Mouse (Mus musculus) intestine, embryonic 15.5 days (tissue): ENCODE results near the gene Sit1. TPM values are rescaled to one million over a fixed set of nuclear protein-coding genes. Genes with fewer than 3 reads are reported as not detected.

ENCODE experiments used
- ATAC-seq: fragments of 200-750 bp; cut with Nextera tagmentation; 2 replicates; pipeline ENCODE4 v1.8.0; 2017; ENCODE audit warnings: moderate TSS enrichment, moderate library complexity
- H3K27ac ChIP-seq: fragments of 300-500 bp; sonication (generic); 2 replicates; pipeline ENCODE4 v1.5.1; 2015; ENCODE audit warnings: mild to moderate bottlenecking, inconsistent platforms
- H3K27me3 ChIP-seq: fragments of 300-500 bp; sonication (generic); replicated peaks from 2 replicates; pipeline ENCODE4 v1.6.1; 2015; ENCODE audit warnings: inconsistent platforms
- H3K36me3 ChIP-seq: fragments of 300-500 bp; sonication (generic); 2 replicates; pipeline ENCODE4 v1.6.1; 2015; ENCODE audit warnings: inconsistent platforms
- H3K4me1 ChIP-seq: fragments of 300-500 bp; sonication (generic); replicated peaks from 2 replicates; pipeline ENCODE4 v1.6.1; 2015; ENCODE audit warnings: inconsistent platforms
- H3K4me2 ChIP-seq: fragments of 300-500 bp; sonication (generic); replicated peaks from 2 replicates; pipeline ENCODE4 v1.6.1; 2015; ENCODE audit warnings: mild to moderate bottlenecking, inconsistent platforms
- H3K4me3 ChIP-seq: fragments of 300-500 bp; sonication (generic); replicated peaks from 2 replicates; pipeline ENCODE4 v1.5.1; 2015; ENCODE audit warnings: inconsistent platforms
- H3K9ac ChIP-seq: fragments of 300-500 bp; sonication (generic); 2 replicates; pipeline ENCODE4 v1.6.1; 2015; ENCODE audit warnings: inconsistent platforms
- H3K9me3 ChIP-seq: fragments of 300-500 bp; sonication (generic); 2 replicates; pipeline ENCODE4 v1.6.1; 2016; ENCODE audit warnings: inconsistent platforms
- WGBS: fragments of 180-500 bp; shearing (Covaris S2); methylation state at CpG from one replicate; pipeline ENCODE4 v1.1.7; 2015; 5-methylcytosine and 5-hydroxymethylcytosine counted together
- polyA plus RNA-seq: library from polyadenylated mRNA; unstranded; fragments of >200 nt; fragmentation: Nextera tagmentation; extraction: Ambion mirVana; gene quantifications from 2 replicates; pipeline ENCODE4 v1.2.1, GENCODE M21; 2015

Sit1 gene
- not detected in 2 replicates for polyA plus RNA-seq

GRCm38 (mm10) chr4:43483535-43484091 lies at the start of gene Sit1:
Sit1 (minus strand) TSS chr4:43483734.
- Histone ChIP-seq H3K27ac (no peak within 1 kb of the TSS), H3K9ac (no peak within 1 kb of the TSS), H3K27me3 (no peaks in the 10 kb centered on the region), H3K4me3 (no peak within 1 kb of the TSS), H3K36me3 (no peaks in the 10 kb centered on the region), H3K4me1 (no peaks in the 10 kb centered on the region), H3K4me2 (no peak within 1 kb of the TSS), H3K9me3 (no peaks in the 10 kb centered on the region)
- ATAC-seq = no peak
- WGBS = 63% methylated on average over 12 of the region's 12 CpGs

DNA sequence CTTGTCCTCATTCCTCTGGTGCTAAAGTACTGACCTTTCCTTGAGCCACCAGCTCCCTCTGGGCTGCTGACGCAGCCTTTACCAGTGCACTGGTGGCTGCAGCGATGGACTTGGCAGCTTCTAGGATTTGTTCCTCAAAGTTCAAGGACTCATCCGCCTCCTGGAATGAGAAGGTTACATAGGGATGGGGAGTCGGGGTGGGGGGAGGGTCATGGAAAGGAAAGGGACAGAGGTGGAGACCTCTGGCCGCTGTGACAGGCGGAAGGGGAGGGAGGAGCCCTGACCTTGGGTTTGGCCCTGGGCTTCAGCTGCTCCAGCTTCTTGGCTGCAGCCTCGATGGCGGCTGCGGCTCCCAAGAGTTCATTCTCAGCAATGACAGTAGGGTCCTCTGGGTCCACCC lies 49.7 kb upstream of the Sit1 start:
- no peak overlapping the region for H3K27ac ChIP-seq
- H3K36me3 ChIP-seq = peaks cover 61% of the 10 kb centered on the region
- no peak overlapping the region for H3K4me2 ChIP-seq
- 84% methylated on average over 9 of the region's 9 CpGs for WGBS
- no peak overlapping the region for H3K9ac ChIP-seq
- no peaks in the 10 kb centered on the region for H3K4me1 ChIP-seq
- H3K4me3 ChIP-seq = no peak overlapping the region
- H3K9me3 ChIP-seq = no peaks in the 10 kb centered on the region
- H3K27me3 ChIP-seq = no peaks in the 10 kb centered on the region
- ATAC-seq = no peak

DNA sequence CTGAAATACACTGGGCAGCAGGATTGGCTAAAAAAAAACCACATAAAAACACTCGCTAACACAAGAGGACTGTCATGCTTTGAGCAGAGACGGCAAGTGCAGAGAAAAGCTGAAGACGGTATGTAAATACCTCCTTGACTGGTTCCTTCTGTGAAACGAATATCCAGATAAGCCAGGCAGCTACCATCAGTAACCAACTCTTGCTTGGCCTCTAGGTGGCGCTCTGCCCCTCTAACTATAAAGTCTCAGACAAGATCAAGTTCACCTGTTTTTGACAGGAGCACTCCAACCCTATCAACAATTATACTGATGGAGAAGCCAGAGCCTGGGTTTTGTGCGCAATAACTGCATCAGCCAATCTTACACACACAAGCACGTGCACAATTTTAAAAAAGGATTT lies 47.0 kb upstream of the Sit1 start:
- 17% methylated on average over 7 of the region's 7 CpGs for WGBS

GRCm38 (mm10) chr4:43530081-43530501 lies 46.6 kb upstream of the Sit1 start:
- 51% methylated on average over 8 of the region's 8 CpGs for WGBS
- no peak overlapping the region for H3K4me3 ChIP-seq
- no peak overlapping the region for H3K9ac ChIP-seq
- H3K36me3 ChIP-seq = peaks cover 36% of the 10 kb centered on the region
- H3K9me3 ChIP-seq = 0 out of 2 replicates have a peak, but pooled peaks cover 3% of the 10 kb centered on the region
- H3K4me1 ChIP-seq = no peaks in the 10 kb centered on the region
- ATAC-seq = no peak
- H3K4me2 ChIP-seq = no peak overlapping the region
- H3K27me3 ChIP-seq = no peaks in the 10 kb centered on the region
- H3K27ac ChIP-seq = 0 out of 2 replicates have a peak overlapping the region, but pooled peaks have one; percentile 27

More for the DNA sequence above, 47.0 kb upstream of the Sit1 start:
- ATAC-seq = peak; percentile 48; the same call in 1 of the 2 replicates
- no peaks in the 10 kb centered on the region for H3K27me3 ChIP-seq
- 0 out of 2 replicates have a peak, but pooled peaks cover 3% of the 10 kb centered on the region for H3K9me3 ChIP-seq
- no peak overlapping the region for H3K9ac ChIP-seq
- no peak overlapping the region for H3K4me3 ChIP-seq
- peaks cover 41% of the 10 kb centered on the region for H3K36me3 ChIP-seq
- no peak overlapping the region for H3K4me2 ChIP-seq
- H3K4me1 ChIP-seq = no peaks in the 10 kb centered on the region
- no peak overlapping the region for H3K27ac ChIP-seq

- Histone ChIP-seq H3K4me2 (no peak overlapping the region), H3K36me3 (peaks cover 26% of the 10 kb centered on the region), H3K27ac (no peak overlapping the region), H3K27me3 (no peaks in the 10 kb centered on the region; the same call in 1 of the 2 replicates), H3K4me1 (peaks cover 6% of the 10 kb centered on the region; the same call in 1 of the 2 replicates), H3K9ac (no peak overlapping the region), H3K9me3 (0 out of 2 replicates have a peak, but pooled peaks cover 3% of the 10 kb centered on the region), H3K4me3 (no peak overlapping the region)
- 80% methylated on average over 9 of the region's 9 CpGs for WGBS
- no peak for ATAC-seq
These were observed 45.0 kb upstream of the Sit1 start for GRCm38 (mm10) chr4:43528487-43528886.

- Histone ChIP-seq H3K27ac (no peak overlapping the region), H3K27me3 (no peaks in the 10 kb centered on the region; the same call in 1 of the 2 replicates), H3K9me3 (0 out of 2 replicates have a peak, but pooled peaks cover 3% of the 10 kb centered on the region), H3K4me2 (no peak overlapping the region), H3K9ac (no peak overlapping the region), H3K4me3 (no peak overlapping the region), H3K4me1 (peaks cover 8% of the 10 kb centered on the region; the same call in 1 of the 2 replicates), H3K36me3 (peaks cover 20% of the 10 kb centered on the region)
- WGBS = 66% methylated on average over 5 of the region's 5 CpGs
- ATAC-seq = no peak
These were observed 44.3 kb upstream of the Sit1 start for GRCm38 (mm10) chr4:43527880-43528279.

DNA sequence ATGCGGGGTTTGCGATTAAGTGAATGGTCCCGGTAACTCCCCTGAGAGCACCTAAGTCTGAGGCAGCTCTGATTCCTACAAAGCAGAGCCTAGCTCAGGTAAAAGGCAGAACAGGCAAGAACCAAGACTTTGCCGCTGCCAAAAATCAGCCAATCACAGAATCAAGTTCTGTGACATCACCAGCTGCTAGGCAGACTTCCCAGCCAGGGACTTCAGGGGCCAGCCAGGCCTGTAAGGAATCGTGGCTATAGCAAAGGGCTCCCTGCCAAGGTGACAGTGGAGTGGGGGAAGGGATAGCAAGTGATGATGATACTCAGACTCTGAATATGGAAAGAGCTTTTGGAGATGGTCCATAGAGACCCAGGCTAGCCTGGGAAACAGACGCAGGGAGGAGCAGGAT lies 36.4 kb upstream of the Sit1 start:
- Histone ChIP-seq H3K9me3 (no peaks in the 10 kb centered on the region), H3K4me2 (peak overlapping the region; percentile 83), H3K4me1 (peaks cover 31% of the 10 kb centered on the region), H3K27me3 (peaks cover 5% of the 10 kb centered on the region), H3K9ac (0 out of 2 replicates have a peak overlapping the region, but pooled peaks have one; percentile 1), H3K36me3 (peaks cover 8% of the 10 kb centered on the region), H3K27ac (no peak overlapping the region), H3K4me3 (peak overlapping the region; percentile 7; the same call in 1 of the 2 replicates)
- ATAC-seq = peak; percentile 21; the same call in 1 of the 2 replicates
- 13% methylated on average over 6 of the region's 6 CpGs for WGBS

DNA sequence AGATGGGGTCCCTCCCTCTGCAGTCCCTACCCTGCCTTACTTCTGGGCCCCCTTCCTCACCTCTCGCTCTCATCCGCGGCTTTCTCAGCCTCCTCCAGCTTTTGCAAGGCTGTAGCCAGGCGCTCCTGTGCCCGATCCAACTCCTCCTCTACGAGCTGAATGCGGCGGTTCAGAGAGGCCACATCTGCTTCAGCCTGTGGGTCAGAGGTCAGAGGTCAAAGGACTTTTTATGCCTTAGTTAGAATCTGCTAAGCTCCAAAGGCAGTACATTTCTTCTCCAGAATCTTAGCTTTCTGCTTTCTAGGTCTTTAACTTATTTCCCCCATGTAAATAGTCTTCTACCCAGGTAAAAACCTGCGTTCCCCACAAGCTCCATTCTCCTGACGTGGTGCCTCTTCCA lies 36.0 kb upstream of the Sit1 start:
- H3K9me3 ChIP-seq = no peaks in the 10 kb centered on the region
- H3K36me3 ChIP-seq = peaks cover 8% of the 10 kb centered on the region
- H3K27ac ChIP-seq = no peak overlapping the region
- H3K9ac ChIP-seq = peak overlapping the region; percentile 1; the same call in 1 of the 2 replicates
- peak overlapping the region; percentile 7; the same call in 1 of the 2 replicates for H3K4me3 ChIP-seq
- H3K4me2 ChIP-seq = peak overlapping the region; percentile 83
- peaks cover 31% of the 10 kb centered on the region for H3K4me1 ChIP-seq
- WGBS = 37% methylated on average over 10 of the region's 10 CpGs
- ATAC-seq = no peak
- peaks cover 5% of the 10 kb centered on the region for H3K27me3 ChIP-seq

DNA sequence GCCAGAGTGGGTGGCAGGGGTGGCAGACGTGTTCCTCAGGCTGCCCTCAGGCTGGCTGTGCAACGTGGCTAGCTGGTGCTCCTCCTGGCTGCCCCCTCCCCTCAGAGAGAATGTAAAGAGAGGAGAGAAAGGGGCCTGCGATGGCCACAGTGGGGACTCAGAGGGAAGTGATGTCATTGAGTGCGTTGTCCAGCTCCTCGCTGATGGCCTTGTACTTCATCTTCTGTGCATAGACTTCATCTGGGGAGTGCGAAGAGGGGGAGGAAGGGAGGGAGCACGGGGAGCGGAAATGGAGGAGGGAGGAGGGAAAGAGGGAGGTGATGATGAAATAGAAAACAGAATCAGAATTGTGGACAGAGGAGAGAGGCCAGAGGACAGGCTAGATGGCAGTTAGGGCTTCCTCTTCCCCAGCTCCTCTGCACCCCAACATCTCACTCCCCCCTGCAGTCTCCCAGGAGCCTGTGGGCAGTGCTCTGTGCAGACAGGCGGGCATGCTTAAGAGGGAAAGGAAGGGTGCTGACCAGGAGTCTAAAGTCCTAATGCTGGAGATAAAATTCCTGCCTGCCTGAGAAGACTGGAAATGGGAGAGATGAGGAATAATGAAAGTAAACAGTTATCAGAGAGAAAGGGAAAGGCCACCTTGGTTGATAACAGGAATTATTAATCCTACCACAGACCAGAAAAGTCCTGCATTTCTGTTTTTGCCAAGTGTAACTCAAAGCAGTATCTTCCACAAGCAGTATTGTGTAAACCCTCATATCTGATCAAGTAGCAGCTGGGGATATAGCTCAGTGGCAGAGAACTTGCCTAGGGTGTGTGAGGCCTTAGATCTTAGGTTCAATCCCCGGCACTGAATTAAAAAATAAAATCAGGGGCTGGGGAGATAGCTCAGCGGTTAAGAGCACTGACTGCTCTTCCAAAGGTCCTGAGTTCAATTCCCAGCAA lies 32.5 kb upstream of the Sit1 start:
- Histone ChIP-seq H3K27ac (no peak overlapping the region), H3K4me3 (no peak overlapping the region), H3K9ac (no peak overlapping the region), H3K4me1 (peaks cover 12% of the 10 kb centered on the region), H3K4me2 (no peak overlapping the region), H3K9me3 (no peaks in the 10 kb centered on the region), H3K27me3 (peaks cover 5% of the 10 kb centered on the region; the same call in 1 of the 2 replicates), H3K36me3 (peaks cover 8% of the 10 kb centered on the region)
- peak; percentile 48 for ATAC-seq
- 59% methylated on average over 11 of the region's 11 CpGs for WGBS

DNA sequence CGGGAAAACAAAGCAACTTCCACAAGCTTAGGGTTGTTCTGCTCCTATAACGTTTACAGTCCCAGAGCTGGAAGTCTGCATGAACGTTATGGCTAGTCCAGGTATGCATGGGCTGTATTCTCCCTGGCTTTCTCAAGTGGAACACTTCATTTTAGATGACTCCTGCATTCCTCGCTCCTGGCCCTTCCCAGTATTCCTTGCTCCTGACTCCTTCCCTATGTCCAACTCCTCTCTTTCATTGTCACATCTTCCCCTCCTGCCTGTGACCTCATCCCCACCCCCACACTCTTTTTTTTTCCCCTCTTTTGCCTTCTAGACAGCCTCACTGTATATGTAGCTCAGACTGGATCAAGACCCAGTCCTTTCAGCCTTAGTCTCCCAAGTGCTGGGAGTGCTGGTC lies 30.3 kb upstream of the Sit1 start:
- Histone ChIP-seq H3K36me3 (peaks cover 4% of the 10 kb centered on the region), H3K27ac (no peak overlapping the region), H3K9ac (no peak overlapping the region), H3K9me3 (no peaks in the 10 kb centered on the region), H3K4me2 (no peak overlapping the region), H3K4me1 (peaks cover 7% of the 10 kb centered on the region), H3K4me3 (no peak overlapping the region), H3K27me3 (no peaks in the 10 kb centered on the region)
- 70% methylated on average over 4 of the region's 4 CpGs for WGBS
- ATAC-seq = no peak

DNA sequence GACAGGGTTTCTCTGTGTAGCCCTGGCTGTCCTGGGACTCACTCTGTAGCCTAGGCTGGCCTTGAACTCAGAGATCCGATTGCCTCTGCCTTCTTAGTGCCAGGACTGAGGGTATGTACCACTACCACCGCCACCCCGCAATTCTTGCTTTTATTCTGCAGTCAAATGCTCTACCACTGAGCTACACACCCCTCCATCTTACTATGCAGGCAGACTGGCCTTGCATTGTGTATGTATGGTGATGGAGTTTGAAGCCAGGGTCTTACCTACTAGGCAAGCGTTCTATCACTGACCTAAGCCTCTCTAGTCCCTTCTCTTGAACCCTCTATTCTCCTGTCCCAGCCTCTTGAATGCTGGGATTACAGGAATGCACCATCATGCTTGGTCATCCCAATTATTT lies 29.8 kb upstream of the Sit1 start:
- 80% methylated on average over 4 of the region's 4 CpGs for whole genome bisulfite sequencing

GRCm38 (mm10) chr4:43512653-43513052 lies 29.1 kb upstream of the Sit1 start:
- Histone ChIP-seq H3K4me2 (no peak overlapping the region), H3K4me1 (peaks cover 17% of the 10 kb centered on the region), H3K36me3 (no peaks in the 10 kb centered on the region), H3K27me3 (no peaks in the 10 kb centered on the region), H3K27ac (no peak overlapping the region; the same call in 1 of the 2 replicates), H3K9me3 (no peaks in the 10 kb centered on the region), H3K4me3 (no peak overlapping the region), H3K9ac (no peak overlapping the region)
- ATAC-seq = no peak
- WGBS = 70% methylated on average over 7 of the region's 7 CpGs

More for the DNA sequence above, 29.8 kb upstream of the Sit1 start:
- peaks cover 11% of the 10 kb centered on the region for H3K4me1 ChIP-seq
- H3K9me3 ChIP-seq = no peaks in the 10 kb centered on the region
- H3K4me2 ChIP-seq = no peak overlapping the region
- no peak overlapping the region for H3K27ac ChIP-seq
- no peaks in the 10 kb centered on the region for H3K27me3 ChIP-seq
- ATAC-seq = no peak
- no peak overlapping the region for H3K9ac ChIP-seq
- peaks cover 4% of the 10 kb centered on the region for H3K36me3 ChIP-seq
- no peak overlapping the region for H3K4me3 ChIP-seq
